Mouse (Mus musculus) heart, postnatal 36 days (tissue): ENCODE measurements at regions not wholly inside any gene's neighbourhood (a gene's known extent, or its start where the extent isn't known, plus 50 kb on each side); places are given as distances from the start of the nearest gene placed in this dataset.

Experiments used
- DNase-seq, 2 experiments: peaks; one replicate each; pipeline ENCODE4 v3.0.0; 2021 to 2022
- intact Hi-C: fragments of 180-260 bp; cut with DNase I; formaldehyde crosslinking; loops from one replicate; pipeline ENCODE4 v1.15.1; 2025

DNA sequence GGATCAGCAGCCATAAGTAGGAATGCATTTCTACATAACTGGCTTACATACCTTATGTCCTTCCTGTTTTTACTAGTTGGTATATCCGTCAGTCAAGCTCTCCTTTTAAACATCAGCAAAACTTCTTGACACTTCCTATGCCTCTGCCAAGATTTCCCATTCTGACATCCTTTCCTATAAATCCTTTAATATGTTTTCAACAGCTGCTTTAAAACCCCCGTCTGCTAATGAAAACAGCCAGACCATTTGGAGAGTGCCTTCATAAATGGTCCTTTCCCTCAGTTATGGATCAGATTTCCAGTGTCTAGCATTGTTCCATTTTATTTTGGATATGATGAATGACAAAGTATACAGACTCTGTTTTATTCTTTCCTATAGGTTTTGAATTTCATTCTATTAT lies 270.7 kb upstream of the Rgmb start:
- no peak for DNase-seq
- intact Hi-C loops = no loop called here

DNA sequence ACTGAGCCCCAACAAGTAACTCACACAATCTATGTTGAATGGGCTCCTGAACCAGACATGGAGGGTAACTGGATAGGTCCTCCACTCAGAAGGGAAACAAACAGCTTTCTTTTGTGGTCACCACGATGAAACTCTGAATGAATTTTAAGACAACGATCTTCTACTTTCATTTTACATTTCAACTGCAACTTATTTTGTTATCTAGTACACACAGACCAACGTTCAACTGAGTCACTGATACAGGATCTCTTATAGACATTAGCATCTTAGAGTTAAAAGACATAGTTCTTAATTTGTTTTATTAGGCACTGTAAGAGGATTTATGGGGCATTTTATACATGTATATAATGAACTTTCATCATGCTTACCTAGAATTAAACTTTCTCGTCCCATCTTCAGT lies 262.1 kb upstream of the Rgmb start:
- intact Hi-C loops = no loop called here
- no peak for DNase-seq

DNA sequence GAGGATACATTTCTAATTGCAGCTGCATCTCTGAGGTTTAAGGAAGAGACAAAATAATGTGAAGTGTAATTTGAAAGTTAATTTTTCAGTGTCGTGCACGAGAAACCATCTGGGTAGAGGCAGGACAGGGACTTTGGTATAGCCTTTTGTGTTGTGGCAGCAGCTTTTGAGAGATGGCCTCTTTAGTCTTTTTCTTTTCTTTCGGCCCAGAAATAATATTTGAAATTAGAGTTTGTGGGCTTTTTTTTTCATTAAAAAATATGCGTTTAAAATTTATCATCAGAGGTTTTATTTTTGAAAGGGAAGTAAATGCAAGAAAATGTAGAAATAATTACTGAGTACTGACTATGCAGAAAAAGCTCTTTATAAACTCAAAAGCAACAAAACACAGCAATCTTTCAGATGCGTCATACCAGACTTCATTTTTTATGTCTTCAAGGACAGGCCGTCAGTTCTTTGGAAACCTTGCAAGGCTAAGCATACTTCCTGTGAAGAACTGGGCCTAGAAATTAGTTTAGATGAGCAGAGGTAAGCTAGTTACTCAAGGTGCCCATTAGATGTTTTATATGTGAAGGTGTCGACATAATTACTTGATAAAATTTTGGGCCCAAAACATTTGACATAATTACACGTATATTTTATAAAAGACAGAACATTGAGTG lies 258.9 kb upstream of the Rgmb start:
- intact Hi-C loops = no loop called here
- no peak for DNase-seq

DNA sequence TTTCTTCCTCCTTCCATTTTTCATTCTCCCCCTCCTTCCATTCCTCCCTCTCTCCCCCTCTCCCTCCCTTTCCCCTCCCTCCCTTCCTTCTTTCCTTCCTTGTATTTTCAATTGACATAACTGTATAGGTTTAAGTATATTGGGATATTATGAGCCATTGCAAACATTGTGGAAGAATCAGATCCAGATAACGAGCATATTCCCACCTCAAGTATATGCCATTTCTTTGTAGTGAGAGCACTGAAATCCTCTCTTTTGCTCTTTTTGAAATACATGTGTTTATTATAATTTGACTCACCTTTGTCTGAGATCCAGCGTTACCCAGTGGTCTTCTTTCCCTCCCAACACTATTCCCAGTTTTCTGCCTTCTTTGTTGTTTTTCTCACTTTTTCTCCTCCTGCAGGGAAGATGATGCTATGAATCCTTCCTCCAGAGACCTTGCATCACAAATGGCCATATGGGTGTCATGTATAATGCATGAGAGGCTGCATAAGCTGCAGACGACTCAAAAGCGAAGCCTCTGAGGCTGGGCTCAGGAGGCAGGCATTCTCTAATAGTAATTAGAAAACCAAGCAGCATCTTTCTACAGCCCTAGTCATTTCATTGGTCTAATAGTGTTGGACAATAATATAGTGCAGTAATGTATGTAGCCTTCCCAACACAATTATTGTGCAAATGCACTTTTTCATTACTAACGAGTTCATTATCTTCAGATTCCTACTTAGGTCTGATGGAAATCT lies 258.2 kb upstream of the Rgmb start:
- no peak for DNase-seq
- intact Hi-C loops = no loop called here

DNA sequence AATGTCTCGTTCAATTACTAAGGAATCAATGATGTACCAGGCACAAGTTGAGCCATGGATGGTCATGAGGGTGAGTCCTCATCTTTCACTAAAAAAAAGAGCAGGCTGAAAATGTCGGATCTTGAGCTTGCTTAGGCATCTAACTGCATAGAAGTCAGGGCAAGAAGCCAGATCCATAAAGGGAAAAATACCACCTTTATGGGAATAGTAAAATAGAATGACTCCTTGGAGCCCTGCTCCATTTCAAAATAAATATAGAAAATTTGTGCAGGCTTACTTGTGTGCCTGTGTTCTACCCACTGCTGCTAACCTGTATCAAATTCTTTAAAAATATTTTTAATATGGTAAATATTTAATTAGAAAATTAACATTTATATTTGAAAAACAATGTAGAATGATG lies 256.2 kb upstream of the Rgmb start:
- intact Hi-C loops = no loop called here
- no peak for DNase-seq

DNA sequence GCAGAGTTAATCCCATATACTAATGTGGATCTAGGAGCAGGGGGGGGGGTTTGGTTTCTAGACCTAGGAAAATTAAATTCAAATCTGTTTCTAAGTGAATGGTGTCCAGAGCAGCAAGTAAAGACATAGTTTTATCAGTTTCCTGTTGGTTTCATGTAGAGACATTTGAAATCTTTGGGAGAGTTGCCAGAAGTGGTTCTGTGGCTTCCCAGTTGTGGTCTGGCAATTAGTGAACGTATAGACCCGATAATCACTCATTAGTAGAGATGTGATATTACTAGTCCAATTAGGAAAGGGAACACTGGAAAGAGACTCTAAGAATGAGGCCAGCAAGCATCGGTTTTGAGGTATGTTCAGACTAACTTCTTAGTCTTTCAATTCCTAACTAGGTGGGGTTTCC lies 252.0 kb upstream of the Rgmb start:
- no peak for DNase-seq
- intact Hi-C loops = no loop called here

DNA sequence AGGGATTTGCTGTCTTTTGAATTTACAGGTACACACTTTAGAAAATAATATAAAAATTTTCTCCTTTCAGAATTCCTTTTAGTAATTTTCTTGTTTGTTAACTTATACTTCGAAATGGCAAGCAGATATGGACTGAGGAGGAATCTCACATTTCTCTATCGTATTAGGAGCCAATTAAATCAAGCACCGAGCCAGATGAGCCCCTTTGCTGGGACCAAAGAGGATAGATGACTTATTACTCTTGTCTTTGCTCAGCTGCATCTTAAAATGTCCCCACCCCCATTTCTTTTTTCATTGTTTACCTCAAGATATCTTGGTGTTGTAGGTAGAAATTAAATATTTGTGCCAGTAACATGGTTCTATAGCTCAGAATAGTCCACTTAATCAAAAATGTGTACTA lies 247.7 kb upstream of the Rgmb start:
- no peak for DNase-seq
- intact Hi-C loops = no loop called here

DNA sequence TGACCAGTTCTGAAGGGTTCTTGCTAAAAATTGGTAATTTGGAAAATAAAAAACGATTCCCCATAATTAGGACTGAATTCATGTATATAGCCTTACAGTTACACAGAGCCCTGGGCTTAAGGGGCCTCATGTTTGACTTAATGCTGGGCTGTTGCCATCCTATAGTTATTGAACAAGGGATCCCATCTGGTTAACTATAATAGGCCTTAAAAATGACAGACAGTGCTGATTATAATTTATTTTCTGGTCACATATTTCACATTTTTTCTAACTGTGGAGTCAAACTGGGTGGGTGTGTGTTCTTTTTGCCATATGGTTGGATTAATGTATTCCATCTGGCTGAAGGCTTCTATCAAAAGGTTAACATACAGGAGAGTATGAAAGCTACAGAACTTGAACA lies 238.5 kb upstream of the Rgmb start:
- intact Hi-C loops = no loop called here
- no peak for DNase-seq

DNA sequence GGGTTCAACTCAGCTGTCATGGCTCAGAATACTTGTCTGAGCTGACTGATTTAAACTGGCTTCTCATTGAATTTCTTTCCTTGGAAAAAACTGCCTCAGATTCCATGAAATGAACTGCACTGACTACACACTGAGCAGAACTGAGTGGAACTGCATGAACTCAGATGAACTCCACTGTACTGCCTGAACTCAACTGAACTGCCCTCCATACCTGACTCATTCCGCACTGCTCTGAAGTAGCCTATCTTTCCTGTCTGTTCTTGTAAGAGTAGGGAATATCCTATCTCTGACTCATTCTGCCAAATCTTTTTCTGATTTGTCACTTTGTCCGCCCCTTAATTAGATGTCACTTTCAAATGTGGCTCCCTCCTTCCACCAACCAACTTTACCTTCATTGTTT lies 237.0 kb upstream of the Rgmb start:
- no peak for DNase-seq

DNA sequence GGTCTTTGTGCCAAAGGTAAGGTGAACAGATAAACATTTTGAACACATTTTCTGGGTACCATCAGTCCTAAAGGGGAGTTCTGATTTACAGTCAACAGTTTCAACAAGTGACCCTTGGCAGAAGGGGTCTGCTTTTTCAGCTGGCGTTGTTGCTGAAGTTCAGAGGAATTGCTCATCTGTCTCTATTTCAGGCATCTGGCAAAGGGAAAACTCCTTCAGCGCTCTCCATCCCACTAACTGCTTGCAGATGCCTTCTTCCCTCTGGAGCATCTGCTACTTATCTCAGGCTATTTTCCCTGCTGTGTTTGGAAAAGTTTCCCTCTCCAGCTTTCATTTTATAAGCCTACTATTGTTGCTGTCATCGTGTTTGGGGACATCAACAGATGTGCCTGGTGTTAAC lies 223.6 kb upstream of the Rgmb start:
- DNase-seq = peak; percentile 4 to 9
- intact Hi-C loops = no loop called here

More for the DNA sequence above, 237.0 kb upstream of the Rgmb start:
- intact Hi-C loops = no loop called here

DNA sequence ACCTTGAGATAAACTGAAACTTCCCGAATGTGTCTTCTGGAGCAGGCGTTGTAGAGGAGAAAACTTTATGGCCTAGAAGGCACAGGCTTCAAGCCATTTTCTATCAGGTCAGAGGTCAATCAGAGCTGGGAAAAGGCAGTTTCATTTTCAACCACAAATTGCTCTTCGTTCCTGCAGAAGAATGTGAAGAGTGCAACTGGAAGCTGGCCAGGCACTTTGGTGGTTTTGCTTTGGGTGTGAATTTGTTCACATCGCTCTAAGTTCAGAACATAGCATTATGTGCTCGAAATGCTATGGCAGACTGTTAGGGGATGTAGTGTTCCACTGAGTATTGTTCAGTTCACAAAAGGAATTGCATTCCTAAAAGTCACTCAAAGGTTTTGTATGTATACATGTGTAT lies 220.9 kb upstream of the Rgmb start:
- DNase-seq = peak; percentile 20 to 27
- intact Hi-C loops = no loop called here

DNA sequence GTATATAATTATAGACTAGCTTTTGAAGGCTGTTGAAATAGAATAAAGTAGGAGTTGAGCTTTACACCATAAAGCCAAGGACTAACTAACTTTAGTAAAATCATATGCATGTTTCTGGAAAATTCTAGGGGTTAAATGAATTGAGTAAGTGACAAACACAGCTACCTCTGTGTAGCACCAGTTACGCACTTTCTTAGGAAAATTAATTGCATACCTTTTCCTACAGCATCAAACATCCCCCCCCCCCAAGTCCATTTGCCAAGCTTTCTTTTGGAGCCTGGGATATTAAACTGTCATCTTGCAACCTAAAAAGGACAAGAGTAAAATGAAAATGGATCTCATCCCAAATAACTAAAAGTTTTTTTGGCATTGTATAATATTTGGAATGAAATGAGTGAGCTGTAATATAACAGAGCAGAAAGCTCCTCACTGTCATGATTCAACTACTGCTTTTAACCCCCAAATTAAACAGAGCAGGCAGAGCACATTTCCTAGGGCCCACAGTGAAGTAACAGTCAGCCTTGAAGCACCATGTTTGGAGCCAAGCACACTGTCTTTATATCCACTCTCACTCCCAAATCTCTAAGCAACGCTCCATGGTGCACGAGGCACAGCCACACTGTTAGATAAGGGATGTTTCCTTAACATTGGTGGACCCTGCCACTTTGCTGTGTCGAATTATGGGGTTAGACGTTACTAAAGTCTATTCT lies 210.9 kb upstream of the Rgmb start:
- no peak for DNase-seq
- intact Hi-C loops = no loop called here

DNA sequence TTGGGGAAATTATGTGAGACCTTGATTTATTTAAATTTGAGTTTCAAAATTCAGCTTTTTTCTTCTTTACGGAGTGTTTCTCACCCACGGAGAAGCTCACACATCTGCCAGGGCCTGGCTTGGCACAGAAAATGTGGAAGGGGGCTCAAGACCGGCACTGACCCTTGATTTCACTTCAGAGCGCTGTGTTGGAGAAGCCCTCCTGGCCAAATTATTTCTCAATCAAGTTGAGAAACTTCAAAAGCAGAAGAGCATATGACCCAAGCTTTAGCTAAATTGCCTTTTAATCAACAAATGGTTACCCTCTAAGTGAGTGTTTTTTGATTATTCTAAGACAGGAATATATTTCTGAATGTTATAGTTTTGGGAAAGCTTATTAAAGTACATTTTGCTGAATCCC lies 197.2 kb upstream of the Rgmb start:
- intact Hi-C loops = no loop called here
- no peak for DNase-seq

DNA sequence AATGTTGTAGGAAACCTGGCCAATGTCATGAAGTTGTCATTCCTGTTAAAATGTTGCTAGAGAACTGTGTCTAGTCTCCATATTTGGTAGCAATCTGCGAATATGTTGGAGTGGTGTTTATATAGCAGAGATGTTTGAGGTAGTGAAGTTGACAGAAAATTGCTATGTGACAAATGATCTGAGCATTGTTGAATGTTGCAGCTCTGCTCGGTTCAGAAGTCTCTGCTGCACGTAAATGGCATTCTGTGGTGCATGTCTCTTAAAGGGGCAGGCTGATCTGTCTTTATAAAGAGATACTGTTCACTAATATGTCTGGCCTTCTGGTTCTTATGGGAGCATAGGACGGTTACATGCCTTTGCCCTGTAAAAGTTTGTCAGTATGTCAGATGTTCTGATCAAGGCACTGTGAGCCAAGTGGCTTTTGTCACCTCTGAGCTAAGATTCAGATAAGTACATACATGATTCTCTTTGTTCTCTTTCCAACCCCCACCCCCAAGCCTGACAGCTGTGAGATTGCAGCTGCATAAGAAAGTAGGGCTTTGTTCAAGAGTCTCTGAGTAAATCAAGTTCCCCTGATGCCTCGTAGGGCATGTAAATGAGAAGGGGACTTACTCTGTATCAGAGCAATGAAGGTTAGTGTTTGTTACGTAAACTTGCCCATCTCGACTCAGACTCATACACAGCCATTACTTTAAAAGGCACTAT lies 174.2 kb upstream of the Rgmb start:
- intact Hi-C loops = no loop called here
- DNase-seq = no peak

DNA sequence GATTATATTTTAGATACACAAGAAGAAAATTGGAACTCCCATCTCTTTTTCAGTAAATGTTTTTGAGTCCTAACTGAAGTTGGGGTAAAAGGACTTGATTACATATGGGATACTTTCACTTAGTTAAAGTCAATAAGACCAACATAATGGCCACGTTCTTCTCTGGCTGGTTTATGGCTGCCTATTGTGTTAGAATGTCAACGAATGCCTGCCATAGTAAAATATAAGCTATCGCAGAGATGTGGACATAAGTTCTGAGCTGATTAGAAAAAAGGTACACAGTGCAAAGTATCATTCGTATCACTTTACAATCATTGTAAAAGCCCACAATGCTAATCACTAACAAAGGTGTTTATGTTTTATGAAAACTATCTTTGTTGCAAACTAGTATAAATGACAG lies 173.2 kb upstream of the Rgmb start:
- intact Hi-C loops = no loop called here
- no peak for DNase-seq

DNA sequence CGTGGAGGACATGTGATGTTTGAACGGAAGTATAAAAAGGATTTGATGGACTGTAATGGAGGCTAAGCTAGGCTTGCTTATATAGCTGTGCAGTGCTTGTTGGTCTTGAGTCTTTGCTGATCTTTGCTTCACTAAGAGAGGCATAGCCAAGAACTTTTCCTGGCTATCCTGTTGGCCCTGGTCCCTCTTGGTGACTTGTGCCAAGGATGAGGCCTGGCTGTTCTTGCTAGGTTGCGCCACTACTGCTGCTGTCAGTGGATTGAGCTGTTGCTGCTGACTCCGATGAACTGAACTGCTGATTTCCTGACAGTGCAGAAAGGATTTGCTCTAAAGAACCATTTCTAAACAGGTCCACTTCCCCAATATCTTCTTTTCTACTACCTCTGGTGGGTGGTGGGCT lies 167.9 kb upstream of the Rgmb start:
- intact Hi-C loops = no loop called here

DNA sequence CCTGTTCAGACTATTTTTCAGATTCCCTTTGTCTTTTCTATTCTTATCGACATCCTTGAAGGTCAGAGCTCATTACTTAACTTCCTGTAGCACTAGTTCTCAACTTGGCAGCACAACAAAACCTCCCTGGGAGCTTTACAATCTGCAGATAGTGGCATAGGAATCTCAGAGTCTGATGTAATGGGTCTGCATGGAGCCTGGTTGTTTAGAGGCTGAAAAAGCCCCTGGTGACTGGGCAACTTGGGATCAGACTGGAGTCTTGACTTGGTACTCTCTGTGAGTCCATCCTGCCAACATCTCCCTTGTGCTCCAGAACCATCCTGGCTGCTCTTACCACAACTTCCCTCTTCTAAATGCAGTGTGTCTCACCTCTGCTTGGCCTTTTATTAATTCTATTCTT lies 166.4 kb upstream of the Rgmb start:
- intact Hi-C loops = no loop called here
- no peak for DNase-seq

More for the DNA sequence above, 167.9 kb upstream of the Rgmb start:
- peak in 1 of 2 experiments; percentile 7 for DNase-seq

DNA sequence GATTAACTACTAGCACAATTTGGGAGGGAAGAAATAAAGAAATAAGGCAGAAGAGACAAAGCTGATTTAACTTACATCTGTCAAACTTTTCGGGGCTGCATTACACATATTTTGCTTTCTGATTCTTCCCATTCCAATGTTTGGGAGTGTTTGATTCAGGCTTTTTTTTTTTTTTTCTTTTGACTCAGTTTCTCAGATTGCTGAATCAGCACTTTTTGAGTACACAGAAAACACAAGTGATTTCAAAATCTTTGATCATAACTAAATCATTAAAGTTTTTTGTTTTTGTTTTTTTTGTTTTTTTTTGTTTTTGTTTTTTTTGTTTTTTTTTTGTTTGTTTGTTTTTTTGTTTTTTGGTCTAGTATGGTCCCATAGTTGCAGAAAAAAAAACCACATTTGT lies 164.7 kb upstream of the Rgmb start:
- intact Hi-C loops = no loop called here
- DNase-seq = no peak

DNA sequence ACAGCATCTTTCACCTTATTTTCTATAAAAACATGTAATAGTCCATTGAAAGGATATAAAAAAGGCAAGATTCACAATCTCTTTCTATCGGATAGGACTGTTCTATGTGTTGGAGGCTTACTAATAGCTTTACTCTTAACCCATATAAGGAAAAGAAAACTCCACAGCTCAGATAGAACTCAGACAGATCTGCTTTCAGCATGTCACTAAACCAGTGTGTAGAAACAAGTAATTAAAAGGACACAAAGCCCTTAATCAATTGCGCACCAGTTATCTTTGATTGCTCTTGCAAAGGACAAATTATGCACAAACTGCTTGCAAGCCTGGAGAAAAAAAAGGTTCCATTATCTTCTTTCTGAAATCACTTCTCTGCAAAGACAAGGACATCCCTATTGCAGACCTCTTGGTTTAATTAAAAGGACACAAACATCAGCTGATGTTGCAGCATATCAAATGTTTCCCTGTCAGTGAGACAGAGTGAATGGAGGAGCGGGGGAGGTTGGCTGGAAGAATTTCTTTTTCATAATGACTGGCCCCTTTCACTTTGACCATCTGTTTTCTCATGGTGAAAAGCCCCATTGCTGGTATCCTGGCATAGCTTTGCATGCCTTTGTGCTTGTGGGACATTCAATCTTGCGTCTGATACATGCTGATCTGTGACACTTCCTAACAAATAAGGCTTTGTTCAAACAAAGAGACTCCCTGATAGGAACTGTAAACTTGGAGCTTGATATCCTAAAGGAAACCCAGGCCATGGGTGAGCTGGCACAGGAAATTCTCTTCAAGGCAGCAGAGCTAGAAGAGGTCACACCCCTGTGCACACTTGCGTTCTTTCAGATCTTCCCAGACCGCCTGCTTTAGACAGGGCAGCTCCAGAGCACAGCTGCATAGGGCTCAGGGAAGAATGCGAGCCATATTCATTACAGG lies 162.8 kb upstream of the Rgmb start:
- intact Hi-C loops = no loop called here
- DNase-seq = peak; percentile 4 to 10

DNA sequence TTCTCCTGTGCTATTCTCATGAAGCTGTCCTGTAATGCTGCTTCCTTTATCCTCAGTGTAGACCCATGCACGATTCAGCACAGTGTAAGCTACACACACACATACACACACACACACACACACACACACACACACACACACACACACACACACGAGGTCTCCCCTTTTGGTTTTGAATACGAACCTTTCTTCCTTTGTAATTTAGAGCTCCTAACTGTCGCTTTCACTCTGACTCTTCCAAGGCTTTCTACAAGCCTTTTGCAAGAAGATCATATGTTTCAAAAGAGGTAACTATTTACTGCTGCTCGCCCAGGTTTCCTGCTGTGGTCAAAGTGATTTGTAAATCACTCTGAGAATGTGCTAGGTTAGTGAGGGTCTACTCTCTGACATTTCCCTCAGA lies 161.1 kb upstream of the Rgmb start:
- DNase-seq = no peak
- intact Hi-C loops = no loop called here
